Mouse (Mus musculus) liver, embryonic 12.5 days (tissue): ENCODE measurements around the gene Ptpro. TPM values are rescaled to one million over a fixed set of nuclear protein-coding genes. Genes with fewer than 3 reads are reported as not detected.

ENCODE experiments used
- ATAC-seq: fragments of 200-750 bp; cut with Nextera tagmentation; 2 replicates; pipeline ENCODE4 v1.8.0; 2017; ENCODE audit warnings: moderate number of reproducible peaks, mild to moderate bottlenecking, moderate library complexity
- H3K27ac ChIP-seq: fragments of 300-500 bp; sonication (generic); 2 replicates; pipeline ENCODE4 v1.5.1; 2016; ENCODE audit warnings: mild to moderate bottlenecking
- H3K27me3 ChIP-seq: fragments of 300-500 bp; sonication (generic); replicated peaks from 2 replicates; pipeline ENCODE4 v1.6.1; 2016; ENCODE audit warnings: mild to moderate bottlenecking, moderate library complexity
- H3K36me3 ChIP-seq: fragments of 300-500 bp; sonication (generic); 2 replicates; pipeline ENCODE4 v1.6.1; 2016; ENCODE audit warnings: mild to moderate bottlenecking, moderate library complexity
- H3K4me1 ChIP-seq: fragments of 300-500 bp; sonication (generic); 2 replicates; pipeline ENCODE4 v1.6.1; 2016
- H3K4me2 ChIP-seq: fragments of 300-500 bp; sonication (generic); 2 replicates; pipeline ENCODE4 v1.6.1; 2016; ENCODE audit warnings: mild to moderate bottlenecking, moderate library complexity
- H3K4me3 ChIP-seq: fragments of 300-500 bp; sonication (generic); 2 replicates; pipeline ENCODE4 v1.5.1; 2016; ENCODE audit warnings: mild to moderate bottlenecking, moderate library complexity
- H3K9ac ChIP-seq: fragments of 300-500 bp; sonication (generic); 2 replicates; pipeline ENCODE4 v1.6.1; 2016; ENCODE audit warnings: mild to moderate bottlenecking, moderate library complexity
- H3K9me3 ChIP-seq: fragments of 300-500 bp; sonication (generic); replicated peaks from 2 replicates; pipeline ENCODE4 v1.6.1; 2016; ENCODE audit warnings: mild to moderate bottlenecking, moderate library complexity
- WGBS: fragments of 180-500 bp; shearing (Covaris S2); methylation state at CpG from one replicate; pipeline ENCODE4 v1.1.7; 2016; ENCODE audit not compliant: insufficient replicate concordance; 5-methylcytosine and 5-hydroxymethylcytosine counted together
- polyA plus RNA-seq: library from polyadenylated mRNA; unstranded; fragments of >200 nt; fragmentation: Nextera tagmentation; extraction: Ambion mirVana; gene quantifications from 2 replicates; pipeline ENCODE4 v1.2.1, GENCODE M21; 2016

Gene Ptpro
- polyA plus RNA-seq, 1 experiment from 2014 or later: 0.51 TPM

GRCm38 (mm10) chr6:137512753-137513152 lies 260.6 kb downstream of the Ptpro start:
- no peaks in the 10 kb centered on the region for H3K9me3 ChIP-seq

More at GRCm38 (mm10) chr6:137512753-137513152, 260.6 kb downstream of the Ptpro start:
- no peaks in the 10 kb centered on the region for H3K27me3 ChIP-seq
- no peak overlapping the region for H3K4me3 ChIP-seq
- no peaks in the 10 kb centered on the region for H3K36me3 ChIP-seq
- no peak overlapping the region for H3K9ac ChIP-seq
- ATAC-seq: peak; percentile 79
- no peak overlapping the region for H3K27ac ChIP-seq
- H3K4me2 ChIP-seq: no peak overlapping the region
- H3K4me1 ChIP-seq: peaks cover 13% of the 10 kb centered on the region; the same call in 1 of the 2 replicates
- WGBS: 11% methylated on average over 5 of the region's 5 CpGs

Other genes starting within 250 kb of the Ptpro start
- gene Rerg, start 81.8 kb upstream of the Ptpro start, polyA plus RNA-seq: 2.8 and 3.0 TPM in 2 replicates